Mouse (Mus musculus) macrophage (primary cell): ENCODE data around the gene Gm49394. TPM values are rescaled to one million over a fixed set of nuclear protein-coding genes. Genes with fewer than 3 reads are reported as not detected.

Experiments
- H3K27ac ChIP-seq: fragments of 350-480 bp; formaldehyde crosslinking; 2 replicates; pipeline ENCODE4 v1.9.0; 2021
- H3K36me3 ChIP-seq: fragments of 350-480 bp; formaldehyde crosslinking; 2 replicates; pipeline ENCODE4 v1.9.0; 2021; ENCODE audit errors: inconsistent target
- H3K4me3 ChIP-seq: fragments of 350-480 bp; formaldehyde crosslinking; 2 replicates; pipeline ENCODE4 v1.9.0; 2021; ENCODE audit errors: inconsistent target
- H3K79me2 ChIP-seq: fragments of 350-480 bp; formaldehyde crosslinking; 2 replicates; pipeline ENCODE4 v1.9.0; 2021; ENCODE audit errors: inconsistent target
- WGBS: methylation state at CpG from one replicate; pipeline ENCODE4 v1.1.7; 2026; ENCODE audit warnings: inconsistent platforms; ENCODE audit not compliant: missing documents; 5-methylcytosine and 5-hydroxymethylcytosine counted together
- polyA plus RNA-seq: library from polyadenylated mRNA; stranded (reverse); fragments of 250-400 nt; gene quantifications from 3 replicates; pipeline ENCODE4 v1.2.4, GENCODE M21; 2018; ENCODE audit warnings: inconsistent platforms
- total RNA-seq, 78 experiments: library from RNA; depleted of rRNA; stranded (reverse); fragments of 250-400 nt; gene quantifications; 1 replicate in 9 of 78; 2 replicates in 24 of 78; 3 replicates in 43 of 78; 4 replicates in 2 of 78; pipeline ENCODE4 v1.2.4; 2018; ENCODE audit warnings: inconsistent platforms in 56 of 78

The Gm49394 gene
- not detected for total RNA-seq (2018; cell fraction: chromatin; rRNA removed)
- total RNA-seq (2018; cell fraction: cytosol; rRNA removed) = not detected
- total RNA-seq (2018; cell fraction: nucleus; rRNA removed) = not detected
- not detected in 3 replicates for polyA plus RNA-seq

DNA sequence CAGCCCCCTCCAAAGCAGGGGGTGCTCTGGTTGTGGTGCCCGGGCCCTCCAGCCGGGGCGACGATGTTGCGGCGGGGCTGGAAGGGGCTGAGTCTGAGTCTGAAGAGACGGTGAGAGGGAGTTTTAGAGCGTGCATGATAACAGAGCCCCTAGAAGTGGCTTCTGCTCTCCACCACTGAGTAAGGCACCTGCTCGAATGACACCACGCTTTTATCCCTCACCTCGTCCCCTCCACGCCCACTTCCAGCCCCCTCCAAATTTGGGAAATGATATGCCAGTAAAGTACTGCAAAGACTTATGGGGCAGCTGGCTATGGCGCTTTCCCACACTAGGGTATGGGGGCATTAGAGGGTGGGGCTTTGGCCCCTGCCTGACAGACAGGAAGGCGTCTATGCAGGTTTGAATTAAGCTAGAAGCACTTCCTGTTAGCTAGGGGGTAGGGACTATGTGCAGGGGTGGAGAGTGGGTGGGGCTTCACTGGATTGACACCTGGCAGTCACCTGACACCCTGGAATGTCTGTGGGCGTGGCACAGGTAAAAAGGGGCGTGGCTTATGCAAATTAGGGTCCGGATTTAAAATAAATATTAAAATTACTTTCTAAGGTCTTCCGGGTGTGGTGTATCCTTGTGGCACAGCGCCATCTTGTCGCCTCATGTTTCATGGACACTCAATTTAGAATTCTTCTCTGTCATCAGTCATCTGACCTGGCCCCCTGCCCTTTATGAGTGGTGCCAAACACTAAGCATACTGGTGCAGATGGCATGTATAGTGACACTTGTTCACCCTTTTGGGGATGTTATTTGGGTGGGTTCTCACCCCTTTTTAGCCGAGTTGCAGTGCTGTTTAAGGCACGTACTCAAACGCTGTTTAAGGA is at the start of gene Gm49394:
Gene Gm49394 (minus strand): TSS at position 192 of the 875 bp plus-strand sequence.
- 81% methylated on average over 23 of the region's 23 CpGs for WGBS

DNA sequence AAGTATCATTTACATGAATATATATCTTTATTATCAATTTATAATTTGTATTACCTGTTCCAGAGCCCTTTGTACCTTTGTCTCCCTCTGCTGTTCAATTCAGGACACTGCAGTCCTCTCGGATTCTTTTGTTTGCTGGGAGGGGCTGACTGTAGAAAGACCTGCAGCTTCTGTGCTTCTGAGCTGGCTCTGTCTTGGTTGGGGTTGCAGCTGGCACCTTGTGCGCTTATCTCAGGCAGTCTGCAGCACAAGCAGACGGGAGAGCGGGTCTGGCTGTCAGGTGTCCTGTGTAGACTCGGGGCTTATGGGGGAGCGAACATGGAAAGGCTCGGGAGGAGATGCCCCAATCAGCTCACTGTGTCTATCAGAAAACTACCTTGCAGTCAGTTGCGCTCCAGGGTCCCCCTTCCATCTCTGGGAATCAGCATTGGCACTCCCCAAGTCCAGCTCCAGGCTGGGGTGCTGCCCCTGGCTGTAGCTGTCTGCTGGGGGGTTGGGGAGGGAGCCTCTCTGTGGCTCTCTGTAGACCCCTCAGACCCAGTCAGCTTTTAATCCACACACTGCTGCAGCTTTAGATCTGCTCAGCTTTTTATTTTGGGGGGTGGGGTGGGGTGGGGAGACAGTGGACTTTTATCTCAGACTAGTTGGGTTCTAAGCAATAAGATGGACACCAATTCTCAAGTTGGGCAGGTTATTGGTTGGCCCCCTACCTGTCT is 45.2 kb upstream of the Gm49394 start:
- no peak overlapping the region for H3K4me3 ChIP-seq
- WGBS = 27% methylated on average over 8 of the region's 8 CpGs
- H3K36me3 ChIP-seq = no peaks in the 10 kb centered on the region
- H3K79me2 ChIP-seq = no peaks in the 10 kb centered on the region
- no peak overlapping the region for H3K27ac ChIP-seq

More for the DNA sequence above, at the start of gene Gm49394:
- no peak within 1 kb of the TSS for H3K27ac ChIP-seq
- no peak within 1 kb of the TSS for H3K4me3 ChIP-seq
- H3K79me2 ChIP-seq = no peaks in the 10 kb centered on the region
- H3K36me3 ChIP-seq = no peaks in the 10 kb centered on the region

DNA sequence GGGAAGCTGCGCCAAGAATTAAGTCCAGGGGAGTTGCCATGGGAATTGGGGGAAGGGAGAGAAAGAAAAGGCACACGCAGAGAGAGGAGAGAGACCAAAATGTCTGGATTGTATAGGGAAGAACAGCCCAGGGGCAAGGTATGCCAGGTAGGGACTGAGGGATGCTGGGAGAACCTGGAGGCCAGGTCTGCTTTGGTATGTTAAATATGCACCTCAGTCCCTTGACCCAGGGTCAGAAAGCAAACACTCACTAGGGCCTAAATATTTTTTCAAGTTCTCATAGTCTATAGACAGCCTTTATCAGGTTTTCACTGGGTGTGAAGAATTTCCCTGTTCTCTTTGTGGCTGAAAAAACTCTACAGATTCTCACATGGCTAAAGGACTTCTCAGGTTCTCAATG is 37.1 kb upstream of the Gm49394 start:
- H3K36me3 ChIP-seq = no peaks in the 10 kb centered on the region
- 100% methylated on average over 2 of the region's 2 CpGs for WGBS
- no peak overlapping the region for H3K4me3 ChIP-seq
- H3K27ac ChIP-seq = no peak overlapping the region
- H3K79me2 ChIP-seq = no peaks in the 10 kb centered on the region

DNA sequence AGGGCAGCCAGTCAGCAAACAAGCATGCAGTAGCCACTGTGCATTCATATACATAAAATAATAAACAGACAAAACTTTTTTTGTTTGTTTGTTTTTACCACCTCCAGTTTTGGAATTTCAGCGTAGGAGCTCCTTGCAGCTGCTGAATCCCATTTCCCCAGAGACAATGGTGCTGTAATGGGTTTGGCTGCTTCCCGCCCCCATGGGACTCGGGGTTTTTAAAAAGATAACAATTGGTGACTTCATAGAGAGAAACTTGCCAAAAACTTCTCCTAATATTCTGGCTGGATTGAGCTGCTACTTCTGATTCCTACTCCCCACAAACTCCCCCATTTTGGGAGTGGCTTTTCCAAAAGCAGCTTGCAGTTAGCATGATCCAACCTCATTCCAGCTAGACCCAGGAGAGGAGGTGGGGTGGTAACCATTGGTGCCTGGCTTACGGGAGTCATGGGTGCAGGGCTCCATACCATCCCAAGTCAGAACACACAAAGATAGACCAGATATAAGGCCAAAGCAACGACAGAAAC is 29.7 kb upstream of the Gm49394 start:
- WGBS = 90% methylated on average over 5 of the region's 5 CpGs
- Histone ChIP-seq H3K79me2 (no peaks in the 10 kb centered on the region), H3K27ac (no peak overlapping the region), H3K36me3 (no peaks in the 10 kb centered on the region), H3K4me3 (no peak overlapping the region)

DNA sequence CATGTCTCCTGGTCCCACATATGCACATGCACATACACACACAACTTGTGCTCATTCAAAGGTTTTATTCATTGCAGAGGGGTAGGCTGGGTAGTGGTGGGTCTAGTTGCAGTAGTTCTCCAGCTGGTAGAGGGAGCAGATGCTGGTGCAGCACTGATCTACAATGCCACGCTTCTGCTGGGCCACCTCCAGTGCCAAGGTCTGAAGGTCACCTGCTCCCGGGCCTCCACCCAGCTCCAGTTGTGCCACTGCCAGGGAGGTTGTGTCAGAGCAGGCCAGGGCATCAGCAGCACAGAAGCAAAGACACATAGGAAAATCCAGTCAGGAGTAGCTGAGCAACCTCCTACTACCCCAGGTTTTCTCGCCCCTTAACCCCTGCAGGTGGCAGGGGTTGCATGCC is 8.9 kb upstream of the Gm49394 start:
- Histone ChIP-seq H3K36me3 (no peaks in the 10 kb centered on the region), H3K27ac (no peak overlapping the region), H3K79me2 (no peaks in the 10 kb centered on the region), H3K4me3 (no peak overlapping the region)
- 93% methylated on average over 3 of the region's 3 CpGs for WGBS

DNA sequence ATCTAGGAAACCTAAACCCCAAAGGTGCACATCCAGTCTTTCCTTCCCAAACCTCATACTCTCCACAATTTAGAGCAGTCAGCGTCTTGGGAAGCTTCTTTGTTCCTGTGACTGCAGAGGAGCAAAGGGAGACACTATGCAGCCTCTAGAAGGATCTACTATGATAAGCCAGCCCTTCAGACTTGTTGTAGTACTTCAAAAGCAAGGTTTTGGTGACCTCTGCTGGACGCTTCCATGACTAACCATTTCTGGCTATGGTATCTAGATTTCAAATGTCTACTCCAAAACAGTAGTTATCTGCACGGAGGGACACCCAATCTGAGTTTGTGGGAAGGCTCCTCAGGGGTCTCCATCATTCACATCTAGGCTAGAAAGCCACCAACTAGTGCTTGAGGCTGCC is 5.9 kb upstream of the Gm49394 start:
- Histone ChIP-seq H3K27ac (no peak overlapping the region), H3K79me2 (no peaks in the 10 kb centered on the region), H3K36me3 (no peaks in the 10 kb centered on the region), H3K4me3 (no peak overlapping the region)
- 4% methylated on average over 3 of the region's 3 CpGs for WGBS

DNA sequence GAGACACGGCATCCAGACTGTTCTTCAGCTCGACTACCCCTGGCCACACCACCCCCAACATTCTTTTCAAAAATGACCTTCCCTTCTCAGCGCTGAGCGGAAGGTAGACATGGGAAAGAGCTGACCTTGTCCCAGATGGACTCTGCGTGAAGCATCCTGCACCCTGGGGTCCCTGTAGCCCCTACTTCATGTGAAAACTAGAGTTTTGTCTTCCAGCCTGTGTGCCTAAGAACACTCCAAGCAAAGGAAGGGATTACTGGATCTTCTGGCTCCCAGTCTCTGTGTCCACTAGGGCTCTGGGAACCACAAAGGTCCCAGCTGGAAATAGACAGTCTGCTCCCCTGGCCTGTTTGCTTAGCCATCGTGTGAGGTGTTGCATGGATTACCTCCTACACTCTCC is 5.4 kb upstream of the Gm49394 start:
- WGBS = 82% methylated on average over 6 of the region's 6 CpGs
- no peak overlapping the region for H3K4me3 ChIP-seq

DNA sequence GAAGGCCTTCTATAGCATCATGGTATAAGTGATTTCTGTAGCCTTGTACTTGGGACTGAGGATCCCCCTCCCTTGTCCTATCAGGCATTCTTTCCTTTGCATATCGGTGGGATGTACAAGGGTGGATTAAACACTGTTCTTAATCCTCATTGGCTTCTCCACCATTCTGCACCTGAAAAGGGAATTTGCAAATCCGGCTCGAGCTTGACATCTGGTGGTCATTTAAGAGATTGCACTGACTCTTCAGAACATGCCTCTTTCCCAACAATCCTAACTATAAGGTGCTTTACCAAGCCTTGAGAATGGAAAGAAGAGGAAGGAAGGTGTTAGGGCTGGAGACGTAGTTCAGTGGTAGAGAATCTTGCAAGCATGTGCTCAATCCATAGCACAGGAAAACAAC is 2.4 kb upstream of the Gm49394 start:
- H3K36me3 ChIP-seq = no peaks in the 10 kb centered on the region
- no peak overlapping the region for H3K4me3 ChIP-seq
- 6% methylated on average over 4 of the region's 4 CpGs for whole genome bisulfite sequencing

More for the DNA sequence above, 5.4 kb upstream of the Gm49394 start:
- Histone ChIP-seq H3K79me2 (no peaks in the 10 kb centered on the region), H3K36me3 (no peaks in the 10 kb centered on the region), H3K27ac (no peak overlapping the region)

DNA sequence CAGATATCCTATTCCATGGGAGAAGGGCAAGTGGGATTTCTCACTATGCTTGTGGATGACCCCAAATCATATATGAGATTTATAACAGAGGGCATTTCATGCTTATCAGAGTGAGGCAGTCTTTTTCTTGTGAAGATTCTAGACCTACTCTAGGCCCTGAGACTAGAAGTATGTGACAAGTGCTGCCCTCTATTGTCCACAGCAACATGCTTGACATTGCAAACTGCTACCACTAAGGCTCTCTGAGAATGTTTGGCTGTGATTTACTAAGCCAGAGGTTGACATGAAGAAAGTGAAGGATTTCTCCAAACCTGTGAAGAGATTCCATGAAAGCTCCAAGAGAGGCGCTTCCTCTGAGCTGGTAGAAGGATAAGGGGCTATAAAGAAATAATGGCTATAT is 1.3 kb upstream of the Gm49394 start:
- H3K79me2 ChIP-seq = no peaks in the 10 kb centered on the region
- no peaks in the 10 kb centered on the region for H3K36me3 ChIP-seq
- H3K27ac ChIP-seq = no peak overlapping the region
- no peak overlapping the region for H3K4me3 ChIP-seq
- WGBS = 88% methylated on average over 1 of the region's 1 CpGs

More for the DNA sequence above, 2.4 kb upstream of the Gm49394 start:
- Histone ChIP-seq H3K27ac (no peak overlapping the region), H3K79me2 (no peaks in the 10 kb centered on the region)

DNA sequence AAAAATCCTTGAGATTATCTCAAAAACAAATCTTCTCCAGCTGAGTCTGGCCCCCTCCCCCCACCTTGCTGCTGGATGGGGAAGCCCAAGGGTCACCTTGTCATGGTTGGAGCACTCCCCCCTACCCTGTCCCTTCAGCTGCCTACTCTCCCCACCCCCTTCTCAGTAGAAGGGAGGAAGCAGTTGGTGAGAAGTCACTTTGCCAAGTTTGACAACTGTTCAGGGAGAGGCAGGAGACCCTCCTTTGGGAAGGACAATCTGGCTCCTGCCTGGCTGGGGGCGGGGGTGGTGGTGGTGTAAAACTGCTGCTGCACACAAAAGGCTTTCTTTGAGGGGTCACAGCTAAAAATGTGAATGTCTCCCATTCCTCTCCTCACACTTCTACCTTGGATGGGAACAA is 1.4 kb downstream of the Gm49394 start:
- Histone ChIP-seq H3K27ac (no peak overlapping the region), H3K36me3 (no peaks in the 10 kb centered on the region), H3K79me2 (no peaks in the 10 kb centered on the region), H3K4me3 (no peak overlapping the region)
- 100% methylated on average over 1 of the region's 1 CpGs for WGBS

DNA sequence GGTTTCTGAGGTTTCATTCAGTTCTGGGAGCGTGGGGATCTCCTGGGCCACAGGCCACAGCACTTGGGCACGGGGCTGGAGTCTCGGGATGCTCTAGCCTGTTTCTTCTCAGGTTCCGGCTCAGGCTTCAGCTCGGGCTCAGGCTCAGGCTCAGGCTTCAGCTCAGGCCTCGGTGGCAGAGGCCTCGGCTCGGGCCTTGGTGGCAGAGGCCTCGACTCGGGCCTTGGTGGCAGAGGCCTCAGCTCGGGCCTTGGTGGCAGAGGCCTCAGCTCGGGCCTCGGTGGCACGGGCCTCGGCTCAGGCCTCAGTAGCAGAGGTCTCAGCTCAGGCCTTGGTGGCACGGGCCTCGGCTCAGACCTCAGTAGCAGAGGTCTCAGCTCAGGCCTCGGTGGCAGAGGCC is 2.2 kb downstream of the Gm49394 start:
- Histone ChIP-seq H3K27ac (no peak overlapping the region), H3K79me2 (no peaks in the 10 kb centered on the region), H3K4me3 (no peak overlapping the region), H3K36me3 (no peaks in the 10 kb centered on the region)
- WGBS = 93% methylated on average over 9 of the region's 18 CpGs

DNA sequence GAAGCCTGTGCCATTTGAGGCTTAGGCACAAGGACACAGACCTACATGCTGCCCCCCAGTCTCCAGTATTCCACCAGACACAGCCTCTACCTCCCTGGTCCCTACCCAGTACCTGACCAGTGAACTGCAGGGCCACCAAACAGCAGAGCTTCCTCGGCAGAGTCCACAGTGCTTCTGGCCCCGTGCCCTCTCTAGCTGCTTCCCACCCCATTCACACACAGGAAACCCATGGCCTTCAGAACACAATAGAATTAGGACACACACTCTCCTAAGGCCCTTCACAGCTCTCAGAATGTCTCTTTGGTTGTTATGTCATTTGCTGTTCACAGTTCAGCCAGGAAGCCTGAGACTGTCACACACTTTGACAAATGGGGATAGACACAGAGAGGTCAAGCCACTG is 3.1 kb downstream of the Gm49394 start, which contains the start of gene Igf2:
Gene Igf2 (minus strand): TSS at position 158 of the 400 bp plus-strand sequence.
- Histone ChIP-seq H3K36me3 (no peaks in the 10 kb centered on the region), H3K79me2 (no peaks in the 10 kb centered on the region), H3K27ac (no peak within 1 kb of the TSS), H3K4me3 (no peak within 1 kb of the TSS)
- 58% methylated on average over 2 of the region's 2 CpGs for WGBS

DNA sequence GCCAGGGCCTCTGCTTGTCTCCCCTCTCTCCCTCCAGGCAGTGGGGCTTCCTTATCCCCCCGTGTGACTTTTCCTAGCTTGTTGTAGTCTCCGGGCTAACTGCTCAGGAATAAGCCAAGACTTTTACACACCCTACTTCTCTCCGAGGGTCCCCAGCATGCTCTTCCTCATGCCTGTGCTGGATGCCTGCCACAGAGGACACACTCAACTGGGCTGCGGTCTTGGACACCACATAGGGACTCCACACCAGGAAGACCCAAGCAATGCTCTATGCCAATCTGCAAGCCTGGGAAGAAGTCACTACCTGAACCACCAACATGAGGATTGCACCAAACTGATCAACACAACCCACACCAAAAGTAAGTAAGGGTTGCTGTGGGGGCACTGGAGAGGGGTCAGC is 3.6 kb downstream of the Gm49394 start:
- no peaks in the 10 kb centered on the region for H3K36me3 ChIP-seq
- H3K27ac ChIP-seq = no peak overlapping the region
- no peaks in the 10 kb centered on the region for H3K79me2 ChIP-seq
- WGBS = 85% methylated on average over 4 of the region's 4 CpGs
- no peak overlapping the region for H3K4me3 ChIP-seq

DNA sequence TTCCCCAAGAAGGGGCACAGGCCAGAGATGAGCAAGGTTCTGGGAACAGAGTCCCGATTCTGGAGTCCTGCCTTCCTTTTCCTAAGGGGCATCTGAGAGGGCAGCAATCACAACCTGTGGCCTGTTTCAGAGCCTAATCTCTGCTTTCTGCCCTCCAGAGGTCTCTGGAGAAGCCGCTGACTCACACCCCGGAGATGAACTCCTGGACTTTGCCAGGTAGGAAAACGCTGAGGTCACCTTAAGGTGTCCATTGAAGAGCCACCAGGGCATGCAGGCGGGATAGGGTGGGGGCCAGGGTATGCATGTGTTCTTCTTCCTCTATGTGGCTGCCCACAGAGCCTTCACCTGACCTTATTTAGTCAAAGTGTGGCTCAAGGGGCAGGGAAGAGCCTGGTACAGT is 4.4 kb downstream of the Gm49394 start:
- H3K79me2 ChIP-seq = no peaks in the 10 kb centered on the region
- no peak overlapping the region for H3K27ac ChIP-seq
- no peak overlapping the region for H3K4me3 ChIP-seq
- WGBS = 72% methylated on average over 5 of the region's 5 CpGs
- no peaks in the 10 kb centered on the region for H3K36me3 ChIP-seq
